Mouse (Mus musculus) CD4-positive naive resting alpha-beta T cell, adult 76 days (primary cell): ENCODE results near the gene Il6ra. TPM values are rescaled to one million over a fixed set of nuclear protein-coding genes. Genes with fewer than 3 reads are reported as not detected.

Experiments
- total RNA-seq: library from RNA; stranded (reverse); gene quantifications from one replicate; pipeline ENCODE4 v1.2.4, GENCODE M21; 2023

Gene Il6ra
- 147 TPM for total RNA-seq

GRCm38 (mm10) chr3:89912543-89913391, at the start of gene Il6ra:
Gene Il6ra (minus strand): TSS chr3:89913196.

GRCm38 (mm10) chr3:89830815-89831591, 82.0 kb downstream of the Il6ra start, which contains the start of gene She:
Gene She (plus strand): TSS chr3:89831370.

Other genes starting within 250 kb of the Il6ra start
- 140 TPM for gene Adar, start 198.2 kb downstream of the Il6ra start, total RNA-seq
- 3.0 TPM for gene Chrnb2, start 148.6 kb downstream of the Il6ra start, total RNA-seq
- 74.9 TPM for gene Ube2q1, start 139.6 kb downstream of the Il6ra start, total RNA-seq
- gene She, start 81.8 kb downstream of the Il6ra start, total RNA-seq = 1.3 TPM
- gene Atp8b2, start 50.3 kb upstream of the Il6ra start, total RNA-seq = 109 TPM
- gene Hax1, start 85.6 kb upstream of the Il6ra start, total RNA-seq = 58.9 TPM
- 97.0 TPM for gene 4933434E20Rik, start 138.4 kb upstream of the Il6ra start, total RNA-seq
- 249 TPM for gene Ubap2l, start 139.4 kb upstream of the Il6ra start, total RNA-seq
- 596 TPM for gene Tpm3, start 159.5 kb upstream of the Il6ra start, total RNA-seq
- gene Nup210l, start 190.9 kb upstream of the Il6ra start, total RNA-seq = 1.2 TPM